10 mouse cellular contexts compared by ENCODE assay signal in the genomic region with DNA sequence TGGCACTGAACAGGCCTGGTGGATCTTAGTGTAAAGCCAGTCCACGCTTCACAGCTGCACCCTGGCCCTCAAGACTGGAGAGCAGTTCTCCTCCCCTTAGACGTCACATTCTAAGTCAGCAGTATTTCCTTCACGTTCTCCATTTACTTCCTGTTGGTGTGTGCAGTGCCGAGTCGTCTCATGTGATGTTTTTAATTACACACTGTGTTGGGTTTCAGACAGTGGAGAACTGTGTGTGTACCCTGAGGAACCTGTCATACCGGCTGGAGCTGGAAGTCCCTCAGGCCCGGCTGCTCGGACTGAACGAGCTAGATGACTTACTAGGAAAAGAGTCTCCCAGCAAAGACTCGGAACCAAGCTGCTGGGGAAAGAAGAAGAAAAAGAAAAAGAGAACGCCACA.
A peak's percentile ranks its signal among the peaks of the same experiment; 100 is the strongest.
DNase-seq lines count a peak whose midpoint lies in the region; ATAC-seq lines count a peak whose summit lies in the region.
"Had no signal": no experiment of that assay in that cellular context is flagged by ENCODE, and none has a peak within 500 bp of the region (broad histone marks: within the 10 kb centered on the region; RNA-seq: fewer than 3 reads in every experiment).

No protein-coding gene starts in this region.

- H3K4me2 ChIP-seq in liver, embryonic 16.5 days (ENCODE audit: low read depth, low read length) = no peak overlapping the region
- no peak overlapping the region for H3K4me2 ChIP-seq in forebrain, embryonic 12.5 days

- no peaks in the 10 kb centered on the region for H3K27me3 ChIP-seq in liver, embryonic 16.5 days (ENCODE audit: control insufficient read depth, insufficient read depth, low read depth, low read length)
- no peaks in the 10 kb centered on the region for H3K27me3 ChIP-seq in forebrain, embryonic 12.5 days

- H3K9me3 ChIP-seq in liver, embryonic 16.5 days (replicated peaks; ENCODE audit: control insufficient read depth, low read length) = no peaks in the 10 kb centered on the region
- no peaks in the 10 kb centered on the region for H3K9me3 ChIP-seq in forebrain, embryonic 12.5 days

- ATAC-seq in liver, embryonic 16.5 days (ENCODE audit: low read depth) = peak; percentile 27; the same call in 1 of the 2 replicates
- ATAC-seq in megakaryocyte progenitor cell, adult 5-6 weeks (replicated peaks; ENCODE audit: poor library complexity) = 0 out of 2 replicates have a peak, but pooled peaks have one; percentile 12
- no peak for ATAC-seq in forebrain, embryonic 12.5 days (ENCODE audit: low FRiP score)

- H3K36me3 ChIP-seq in liver, embryonic 16.5 days (ENCODE audit: control insufficient read depth, insufficient read depth) = no peaks in the 10 kb centered on the region; the same call in 1 of the 2 replicates
- H3K36me3 ChIP-seq in forebrain, embryonic 12.5 days (replicated peaks) = peaks cover 62% of the 10 kb centered on the region

- no peaks in the 10 kb centered on the region; the same call in 1 of the 2 replicates for H3K4me1 ChIP-seq in liver, embryonic 16.5 days (ENCODE audit: control insufficient read depth, low read depth, low read length)
- H3K4me1 ChIP-seq in brown adipose tissue, adult 24 weeks (ENCODE audit: control insufficient read depth, insufficient read depth, insufficient read length, low read length) = peaks cover 3% of the 10 kb centered on the region; the same call in 1 of the 2 replicates
- no peaks in the 10 kb centered on the region for H3K4me1 ChIP-seq in forebrain, embryonic 12.5 days

- H3K4me3 ChIP-seq in liver, embryonic 16.5 days (ENCODE audit: low read depth, low read length) = no peak overlapping the region
- H3K4me3 ChIP-seq in brown adipose tissue, adult 24 weeks (ENCODE audit: insufficient read depth, low read depth, low read length) = no peak overlapping the region
- H3K4me3 ChIP-seq in forebrain, embryonic 12.5 days (replicated peaks) = no peak overlapping the region
- H3K4me3 ChIP-seq: erythroblast, embryonic 14.5 days had no signal

- H3K9ac ChIP-seq in liver, embryonic 16.5 days (ENCODE audit: low read depth, low read length) = no peak overlapping the region
- no peak overlapping the region for H3K9ac ChIP-seq in forebrain, embryonic 12.5 days

- no peak overlapping the region for H3K27ac ChIP-seq in liver, embryonic 16.5 days (ENCODE audit: low read length)
- H3K27ac ChIP-seq in brown adipose tissue, adult 24 weeks (replicated peaks; ENCODE audit: low read depth, low read length) = 0 out of 2 replicates have a peak overlapping the region, but pooled peaks have one; percentile 43
- H3K27ac ChIP-seq in forebrain, embryonic 12.5 days = no peak overlapping the region

- 67% methylated on average over 11 of the region's 11 CpGs for WGBS in liver, embryonic 16.5 days (ENCODE audit: insufficient replicate concordance)
- WGBS in forebrain, embryonic 12.5 days = 87% methylated on average over 11 of the region's 11 CpGs

- no peak for DNase-seq in liver
- peak; percentile 21 for DNase-seq in kidney, adult 9 months
- no peak for DNase-seq in adrenal gland, adult 18-20 months (ENCODE audit: low spot score in 2 of 2)
- DNase-seq: left cerebral cortex, postnatal 4 days; thymus, postnatal 14 days had no signal
